Mouse (Mus musculus) embryonic facial prominence, embryonic 11.5 days (tissue): Measurements from ENCODE around the gene Wdr83os. TPM values are rescaled to one million over a fixed set of nuclear protein-coding genes. Genes with fewer than 3 reads are reported as not detected.

Source experiments
- ATAC-seq: fragments of 200-750 bp; cut with Nextera tagmentation; replicated peaks from 2 replicates; pipeline ENCODE4 v1.8.0; 2017; ENCODE audit warnings: low read depth; ENCODE audit not compliant: insufficient number of reproducible peaks, low FRiP score, low TSS enrichment
- DNase-seq: peaks from one replicate; pipeline ENCODE4 v3.0.0-alpha.2; 2015; ENCODE audit warnings: low spot score
- H3K27ac ChIP-seq: fragments of 300-500 bp; sonication (generic); replicated peaks from 2 replicates; pipeline ENCODE4 v1.5.1; 2014; ENCODE audit warnings: mild to moderate bottlenecking, low read depth, low read length, control low read depth
- H3K27me3 ChIP-seq: fragments of 300-500 bp; sonication (generic); 2 replicates; pipeline ENCODE4 v1.6.1; 2014; ENCODE audit warnings: mild to moderate bottlenecking, low read length, moderate library complexity, mixed read lengths; ENCODE audit not compliant: control insufficient read depth, insufficient read depth
- H3K36me3 ChIP-seq: fragments of 300-500 bp; sonication (generic); replicated peaks from 2 replicates; pipeline ENCODE4 v1.6.1; 2014; ENCODE audit warnings: low read depth, mild to moderate bottlenecking, low read length, moderate library complexity, mixed read lengths; ENCODE audit not compliant: control insufficient read depth, insufficient read depth
- H3K4me1 ChIP-seq: fragments of 300-500 bp; sonication (generic); 2 replicates; pipeline ENCODE4 v1.6.1; 2014; ENCODE audit warnings: low read length, mixed read lengths; ENCODE audit not compliant: control insufficient read depth, insufficient read depth
- H3K4me2 ChIP-seq: fragments of 300-500 bp; sonication (generic); 2 replicates; pipeline ENCODE4 v1.6.1; 2014; ENCODE audit warnings: low read depth, mild to moderate bottlenecking, control low read depth, low read length, moderate library complexity
- H3K4me3 ChIP-seq: fragments of 300-500 bp; sonication (generic); 2 replicates; pipeline ENCODE4 v1.5.1; 2014; ENCODE audit warnings: low read depth, low read length, control low read depth
- H3K9ac ChIP-seq: fragments of 300-500 bp; sonication (generic); replicated peaks from 2 replicates; pipeline ENCODE4 v1.6.1; 2014; ENCODE audit warnings: mild to moderate bottlenecking, control low read depth, low read length
- H3K9me3 ChIP-seq: fragments of 300-500 bp; sonication (generic); replicated peaks from 2 replicates; pipeline ENCODE4 v1.6.1; 2016; ENCODE audit warnings: mild to moderate bottlenecking, low read length, inconsistent platforms, mixed read lengths; ENCODE audit not compliant: control insufficient read depth
- WGBS: fragments of 180-500 bp; shearing (Covaris S2); extraction: QIAGEN DNeasy Blood & Tissue Kit; methylation state at CpG from one replicate; pipeline ENCODE4 v1.1.7; 2014; 5-methylcytosine and 5-hydroxymethylcytosine counted together
- polyA plus RNA-seq: library from polyadenylated mRNA; unstranded; fragments of >200 nt; fragmentation: Nextera tagmentation; extraction: Ambion mirVana; gene quantifications from 2 replicates; pipeline ENCODE4 v1.2.1, GENCODE M21; 2014

Gene Wdr83os
- 117 and 127 TPM in 2 replicates for polyA plus RNA-seq

GRCm38 (mm10) chr8:85080532-85081215 is at the start of gene Wdr83os:
Gene Wdr83os (plus strand): TSS chr8:85080740.
- Histone ChIP-seq H3K9me3 (no peaks in the 10 kb centered on the region), H3K9ac (peak within 1 kb of the TSS; percentile 89), H3K4me2 (peak within 1 kb of the TSS; percentile 85), H3K4me1 (no peaks in the 10 kb centered on the region; the same call in 1 of the 2 replicates), H3K36me3 (no peaks in the 10 kb centered on the region; the same call in 1 of the 2 replicates), H3K4me3 (peak within 1 kb of the TSS; percentile 90), H3K27me3 (no peaks in the 10 kb centered on the region), H3K27ac (no peak within 1 kb of the TSS)
- WGBS: under 1% methylated on average over 30 of the region's 30 CpGs
- DNase-seq (peak; percentile 79), ATAC-seq (no peak)

GRCm38 (mm10) chr8:85032622-85033311 is 47.8 kb upstream of the Wdr83os start:
- no peaks in the 10 kb centered on the region for H3K9me3 ChIP-seq
- no peak for DNase-seq
- no peaks in the 10 kb centered on the region; the same call in 1 of the 2 replicates for H3K36me3 ChIP-seq
- no peak overlapping the region for H3K4me3 ChIP-seq
- H3K9ac ChIP-seq: no peak overlapping the region
- H3K27ac ChIP-seq: no peak overlapping the region
- WGBS: 84% methylated on average over 4 of the region's 4 CpGs
- no peak for ATAC-seq
- H3K4me1 ChIP-seq: peaks cover 3% of the 10 kb centered on the region; the same call in 1 of the 2 replicates
- H3K27me3 ChIP-seq: no peaks in the 10 kb centered on the region
- no peak overlapping the region for H3K4me2 ChIP-seq

GRCm38 (mm10) chr8:85033867-85034266 is 46.7 kb upstream of the Wdr83os start:
- no peak for ATAC-seq
- H3K9ac ChIP-seq: no peak overlapping the region
- H3K9me3 ChIP-seq: no peaks in the 10 kb centered on the region
- 57% methylated on average over 1 of the region's 1 CpGs for WGBS
- H3K27ac ChIP-seq: no peak overlapping the region
- H3K4me3 ChIP-seq: no peak overlapping the region
- H3K4me2 ChIP-seq: no peak overlapping the region
- peaks cover 3% of the 10 kb centered on the region for H3K4me1 ChIP-seq
- no peaks in the 10 kb centered on the region; the same call in 1 of the 2 replicates for H3K36me3 ChIP-seq
- no peaks in the 10 kb centered on the region for H3K27me3 ChIP-seq
- DNase-seq: no peak

DNA sequence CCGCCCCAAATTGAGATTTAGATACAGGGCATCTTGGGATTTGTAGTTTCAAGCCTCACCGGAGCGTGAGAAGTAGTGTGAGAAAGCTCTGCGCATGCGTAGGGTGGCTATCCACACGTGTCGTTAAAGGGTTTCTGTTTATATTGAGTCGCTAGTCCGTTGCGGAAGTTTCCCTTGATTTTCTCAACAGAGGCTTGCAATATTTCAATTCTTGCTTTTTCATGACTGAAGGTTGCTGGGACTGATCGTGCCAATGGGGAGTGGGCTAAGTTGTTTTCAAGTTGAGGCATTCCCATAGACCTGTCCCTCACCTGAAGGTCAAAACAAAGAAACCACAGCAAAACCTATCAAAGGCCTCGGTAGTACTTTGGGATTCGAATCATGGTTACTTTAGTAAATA is 45.8 kb upstream of the Wdr83os start:
- Histone ChIP-seq H3K36me3 (no peaks in the 10 kb centered on the region; the same call in 1 of the 2 replicates), H3K9ac (0 out of 2 replicates have a peak overlapping the region, but pooled peaks have one; percentile 22), H3K4me1 (peaks cover 3% of the 10 kb centered on the region), H3K4me3 (peak overlapping the region; percentile 83), H3K9me3 (no peaks in the 10 kb centered on the region), H3K27ac (no peak overlapping the region), H3K4me2 (peak overlapping the region; percentile 75), H3K27me3 (no peaks in the 10 kb centered on the region)
- WGBS: 4% methylated on average over 13 of the region's 13 CpGs
- peak; percentile 89 for DNase-seq
- no peak for ATAC-seq

GRCm38 (mm10) chr8:85035165-85035727 is 45.3 kb upstream of the Wdr83os start:
- H3K9ac ChIP-seq: peak overlapping the region; percentile 76; the same call in 1 of the 2 replicates
- H3K27ac ChIP-seq: no peak overlapping the region
- no peaks in the 10 kb centered on the region; the same call in none of the 2 replicates for H3K36me3 ChIP-seq
- peak overlapping the region; percentile 75 for H3K4me2 ChIP-seq
- H3K9me3 ChIP-seq: no peaks in the 10 kb centered on the region
- no peak for ATAC-seq
- H3K27me3 ChIP-seq: no peaks in the 10 kb centered on the region
- DNase-seq: no peak
- peak overlapping the region; percentile 83 for H3K4me3 ChIP-seq
- H3K4me1 ChIP-seq: peaks cover 3% of the 10 kb centered on the region
- WGBS: 6% methylated on average over 12 of the region's 12 CpGs

DNA sequence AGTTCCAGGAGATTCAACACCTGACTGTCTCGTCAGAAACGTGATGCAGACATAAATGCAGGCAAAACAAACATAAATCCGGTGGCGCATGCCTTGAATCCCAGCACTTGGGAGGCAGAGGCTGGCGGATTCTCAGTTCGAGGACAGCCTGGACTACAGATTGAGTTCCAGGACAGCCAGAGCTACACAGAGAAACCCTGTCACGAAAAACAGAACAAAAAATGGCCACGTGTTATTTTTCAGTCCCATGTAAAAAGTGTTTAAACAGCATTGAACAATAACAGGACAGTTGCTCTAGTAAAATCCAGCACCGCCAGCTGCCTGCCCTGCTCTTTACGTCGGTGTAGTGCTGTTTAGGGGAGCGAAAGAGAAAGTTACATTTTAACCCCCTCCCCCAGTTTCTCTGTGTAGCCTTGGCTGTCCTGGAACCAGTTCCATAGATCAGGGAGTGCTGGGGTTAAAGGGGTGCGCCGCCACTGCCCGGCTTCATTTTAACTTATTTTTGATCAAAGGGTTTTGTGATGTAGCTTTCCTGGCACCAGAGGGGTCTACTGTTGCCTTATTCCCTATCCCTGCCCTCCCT is 44.7 kb upstream of the Wdr83os start:
- peak overlapping the region; percentile 75 for H3K4me2 ChIP-seq
- H3K36me3 ChIP-seq: peaks cover 4% of the 10 kb centered on the region
- no peaks in the 10 kb centered on the region for H3K27me3 ChIP-seq
- peak overlapping the region; percentile 76 for H3K9ac ChIP-seq
- H3K27ac ChIP-seq: peak overlapping the region; percentile 61
- peak; percentile 41 for DNase-seq
- H3K9me3 ChIP-seq: no peaks in the 10 kb centered on the region
- 0 out of 2 replicates have a peak, but pooled peaks have one; percentile 12 for ATAC-seq
- H3K4me3 ChIP-seq: peak overlapping the region; percentile 83
- WGBS: under 1% methylated on average over 15 of the region's 15 CpGs
- peaks cover 3% of the 10 kb centered on the region for H3K4me1 ChIP-seq

GRCm38 (mm10) chr8:85036381-85036717 is 44.2 kb upstream of the Wdr83os start:
- peak overlapping the region; percentile 75 for H3K4me2 ChIP-seq

More at GRCm38 (mm10) chr8:85036381-85036717, 44.2 kb upstream of the Wdr83os start:
- Histone ChIP-seq H3K4me1 (peaks cover 3% of the 10 kb centered on the region), H3K9ac (peak overlapping the region; percentile 76), H3K4me3 (peak overlapping the region; percentile 83), H3K27me3 (no peaks in the 10 kb centered on the region), H3K9me3 (no peaks in the 10 kb centered on the region), H3K36me3 (peaks cover 4% of the 10 kb centered on the region), H3K27ac (peak overlapping the region; percentile 61)
- no peak for DNase-seq
- WGBS: 0% methylated on average over 9 of the region's 9 CpGs
- peak; percentile 19 for ATAC-seq
